Mouse (Mus musculus) G1E-ER4 (cell line): ENCODE results near the gene Gm10842. TPM values are rescaled to one million over a fixed set of nuclear protein-coding genes. Genes with fewer than 3 reads are reported as not detected.

Source experiments
- GATA1 ChIP-seq: IDR thresholded peaks from one replicate; pipeline ENCODE4 v1.8.0; 2012; ENCODE audit warnings: low read length, inconsistent platforms
- polyA plus RNA-seq: library from polyadenylated mRNA; stranded (reverse); fragments of >175 nt; gene quantifications from 2 replicates; pipeline ENCODE4 v1.2.3, GENCODE M21; 2012

Gm10842 gene
- polyA plus RNA-seq, 1 experiment, result not detected

- TF ChIP-seq GATA1, result no peak
These were observed 34.5 kb downstream of the Gm10842 start for GRCm38 (mm10) chr11:105181126-105181637.

GRCm38 (mm10) chr11:105181689-105182460 is 35.2 kb downstream of the Gm10842 start:
- TF ChIP-seq GATA1, result no peak

GRCm38 (mm10) chr11:105182461-105182855 is 35.8 kb downstream of the Gm10842 start:
- TF ChIP-seq GATA1, result no peak

- no peak for TF ChIP-seq GATA1
These were observed 38.0 kb downstream of the Gm10842 start for GRCm38 (mm10) chr11:105184678-105185077.

GRCm38 (mm10) chr11:105192186-105192585 is 45.5 kb downstream of the Gm10842 start:
- no peak for TF ChIP-seq GATA1

Other genes with a start within 250 kb of the Gm10842 start
- not detected in 2 replicates for gene Efcab3, start 83.3 kb upstream of the Gm10842 start, polyA plus RNA-seq
- 11.9 and 17.3 TPM in 2 replicates for gene Mettl2, start 20.5 kb upstream of the Gm10842 start, polyA plus RNA-seq
- 18.4 and 25.0 TPM in 2 replicates for gene Tlk2, start 31.9 kb downstream of the Gm10842 start, polyA plus RNA-seq
- gene Mrc2, start 145.8 kb downstream of the Gm10842 start, polyA plus RNA-seq, result 0.01 TPM in 1 of 2 replicates, not detected in the other